In genomic region chr13:55487578-55488498, GRCm38 (mm10) we compare ENCODE assay signal across 8 mouse cellular contexts. TPM values are rescaled to one million over a fixed set of nuclear protein-coding genes. Genes with fewer than 3 reads are reported as not detected.
A peak's percentile ranks its signal among the peaks of the same experiment; 100 is the strongest.
DNase-seq lines count a peak whose midpoint lies in the region; ATAC-seq and TF ChIP-seq lines count a peak whose summit lies in the region.

Gene Dbn1, minus strand, starts transcription at chr13:55488111.

- H3K36me3 ChIP-seq in lung, embryonic 14.5 days (ENCODE audit: insufficient read depth): peaks cover 6% of the 10 kb centered on the region; the same call in 1 of the 2 replicates
- peaks cover 2% of the 10 kb centered on the region; the same call in 1 of the 2 replicates for H3K36me3 ChIP-seq in kidney, embryonic 15.5 days
- H3K36me3 ChIP-seq in liver, embryonic 14.5 days (replicated peaks; ENCODE audit: control insufficient read depth, insufficient read depth, low read depth): no peaks in the 10 kb centered on the region
- peaks cover 4% of the 10 kb centered on the region; the same call in 1 of the 2 replicates for H3K36me3 ChIP-seq in neural tube, embryonic 15.5 days

- H3K27ac ChIP-seq in lung, embryonic 14.5 days (ENCODE audit: low read depth): peak within 1 kb of the TSS; percentile 93
- peak within 1 kb of the TSS; percentile 87 for H3K27ac ChIP-seq in kidney, embryonic 15.5 days
- no peak within 1 kb of the TSS for H3K27ac ChIP-seq in liver, embryonic 14.5 days
- H3K27ac ChIP-seq in neural tube, embryonic 15.5 days (replicated peaks): peak within 1 kb of the TSS; percentile 98

- peaks cover 19% of the 10 kb centered on the region for H3K4me1 ChIP-seq in lung, embryonic 14.5 days (ENCODE audit: insufficient read depth)
- H3K4me1 ChIP-seq in kidney, embryonic 15.5 days: peaks cover 48% of the 10 kb centered on the region
- no peaks in the 10 kb centered on the region; a peak in 1 of 4 replicates for H3K4me1 ChIP-seq in liver, embryonic 14.5 days (replicated peaks; ENCODE audit: control insufficient read depth in 2 of 2, insufficient read depth in 2 of 2, low read length in 1 of 2)
- H3K4me1 ChIP-seq in neural tube, embryonic 15.5 days: peaks cover 52% of the 10 kb centered on the region

- WGBS in lung, embryonic 14.5 days: under 1% methylated on average over 57 of the region's 83 CpGs
- WGBS in kidney, embryonic 15.5 days: under 1% methylated on average over 63 of the region's 83 CpGs
- 2% methylated on average over 49 of the region's 83 CpGs for WGBS in liver, embryonic 14.5 days (ENCODE audit: insufficient replicate concordance)
- WGBS in neural tube, embryonic 15.5 days: 2% methylated on average over 41 of the region's 83 CpGs

- peak within 1 kb of the TSS; percentile 90 for H3K4me2 ChIP-seq in lung, embryonic 14.5 days
- H3K4me2 ChIP-seq in kidney, embryonic 15.5 days: peak within 1 kb of the TSS; percentile 91
- peak within 1 kb of the TSS; percentile 61 for H3K4me2 ChIP-seq in liver, embryonic 14.5 days (ENCODE audit: low read depth)
- H3K4me2 ChIP-seq in neural tube, embryonic 15.5 days: peak within 1 kb of the TSS; percentile 96

- H3K9me3 ChIP-seq in lung, embryonic 14.5 days (ENCODE audit: low read depth, low read length): no peaks in the 10 kb centered on the region
- no peaks in the 10 kb centered on the region for H3K9me3 ChIP-seq in kidney, embryonic 15.5 days (replicated peaks)
- H3K9me3 ChIP-seq in liver, embryonic 14.5 days (ENCODE audit: control insufficient read depth, low read length): no peaks in the 10 kb centered on the region
- no peaks in the 10 kb centered on the region for H3K9me3 ChIP-seq in neural tube, embryonic 15.5 days (replicated peaks)

- no peak for TF ChIP-seq EP300 in liver, embryonic 14.5 days (IDR thresholded peaks at IDR 0.05; ENCODE audit: low read depth)

- H3K4me3 ChIP-seq in lung, embryonic 14.5 days (ENCODE audit: low read depth, low read length): peak within 1 kb of the TSS; percentile 93
- peak within 1 kb of the TSS; percentile 68 for H3K4me3 ChIP-seq in kidney, embryonic 15.5 days (replicated peaks)
- H3K4me3 ChIP-seq in liver, embryonic 14.5 days (ENCODE audit: insufficient read depth in 1 of 2, low read depth in 2 of 2, low read length in 2 of 2): peak within 1 kb of the TSS; percentile 52 to 55
- H3K4me3 ChIP-seq in neural tube, embryonic 15.5 days (replicated peaks): peak within 1 kb of the TSS; percentile 83

- ATAC-seq in lung, embryonic 14.5 days (ENCODE audit: insufficient read depth): peak; percentile 83
- peak; percentile 86 for ATAC-seq in kidney, embryonic 15.5 days (replicated peaks; ENCODE audit: low FRiP score)
- peak; percentile 43; the same call in 1 of the 2 replicates for ATAC-seq in liver, embryonic 14.5 days (ENCODE audit: insufficient read depth)
- ATAC-seq in neural tube, embryonic 15.5 days (ENCODE audit: low FRiP score): peak; percentile 86
- ATAC-seq in monocyte, adult 5-6 weeks (replicated peaks; ENCODE audit: insufficient number of reproducible peaks, low FRiP score, low TSS enrichment, poor library complexity, severe bottlenecking): no peak

- H3K27me3 ChIP-seq in lung, embryonic 14.5 days (ENCODE audit: insufficient read depth, low read length): no peaks in the 10 kb centered on the region
- no peaks in the 10 kb centered on the region for H3K27me3 ChIP-seq in kidney, embryonic 15.5 days
- peaks cover 51% of the 10 kb centered on the region for H3K27me3 ChIP-seq in liver, embryonic 14.5 days (ENCODE audit: control insufficient read depth, insufficient read depth, low read length)
- H3K27me3 ChIP-seq in neural tube, embryonic 15.5 days (replicated peaks): no peaks in the 10 kb centered on the region

- peak; percentile 83 for DNase-seq in lung, embryonic 14.5 days
- no peak for DNase-seq in lung, postnatal 25 days (ENCODE audit: low spot score)
- DNase-seq in adrenal gland, postnatal 36 days: peak; percentile 52 to 73
- DNase-seq in gastrocnemius, postnatal 25 days: peak; percentile 70
- DNase-seq in liver, embryonic 14.5 days (ENCODE audit: low read depth in 3 of 3, low spot score in 3 of 3): no peak

- H3K9ac ChIP-seq in lung, embryonic 14.5 days: peak within 1 kb of the TSS; percentile 99
- peak within 1 kb of the TSS; percentile 91 for H3K9ac ChIP-seq in kidney, embryonic 15.5 days
- peak within 1 kb of the TSS; percentile 31 for H3K9ac ChIP-seq in liver, embryonic 14.5 days (replicated peaks)
- peak within 1 kb of the TSS; percentile 100 for H3K9ac ChIP-seq in neural tube, embryonic 15.5 days (replicated peaks)

- TF ChIP-seq CTCF in lung, embryonic 14.5 days (IDR thresholded peaks at IDR 0.05; ENCODE audit: low read depth): no peak
- no peak for TF ChIP-seq CTCF in liver, embryonic 14.5 days (IDR thresholded peaks at IDR 0.05; ENCODE audit: low read depth)

RNA-seq across cellular contexts. Expression of gene Dbn1, which starts in this region (rescaled TPM):
- 135 and 153 TPM in 2 replicates for polyA plus RNA-seq in lung, embryonic 14.5 days (2014; fragmentation: Nextera tagmentation; extraction: Ambion mirVana)
- 10 to 100 TPM; 16.0 to 18.0 TPM for total RNA-seq in adrenal gland, postnatal 36 days (2021)
- 10 to 100 TPM; 10.3 to 16.1 TPM for total RNA-seq in gastrocnemius, postnatal 25 days (2021)
- polyA plus RNA-seq in kidney, embryonic 15.5 days (2015; fragmentation: Nextera tagmentation; extraction: Ambion mirVana): 168 and 193 TPM in 2 replicates
- 5.1 and 5.3 TPM in 2 replicates for polyA plus RNA-seq in liver, embryonic 14.5 days (2012; rRNA removed)
- 3.7 and 4.1 TPM in 2 replicates for polyA plus RNA-seq in liver, embryonic 14.5 days (2014; fragmentation: Nextera tagmentation; extraction: Ambion mirVana)
- polyA plus RNA-seq in neural tube, embryonic 15.5 days (2015; fragmentation: Nextera tagmentation; extraction: Ambion mirVana): 389 and 450 TPM in 2 replicates
- total RNA-seq in monocyte, adult 5-6 weeks (2017): 0.58 TPM in 1 of 3 replicates, not detected in the others

Comparison
In these comparisons a context has a peak if more than half of its experiments do, and no peak if none do; other contexts are left out.
1. RNA of gene Dbn1 (polyA plus RNA-seq): 389 to 450 TPM in neural tube, embryonic 15.5 days, 168 to 193 TPM in kidney, embryonic 15.5 days and 135 to 153 TPM in lung, embryonic 14.5 days; 3.7 to 5.3 TPM in liver, embryonic 14.5 days; every median in the first group is over 10 times any median in the second.
2. DNase-seq: peak in lung, embryonic 14.5 days (single experiment), adrenal gland, postnatal 36 days (2 of 2) and gastrocnemius, postnatal 25 days (single experiment); none in lung, postnatal 25 days (single experiment) and liver, embryonic 14.5 days (0 of 3).
3. H3K9ac ChIP-seq: peak in every context shown above with its lines; median percentile 100 in neural tube, embryonic 15.5 days; 99 in lung, embryonic 14.5 days; 91 in kidney, embryonic 15.5 days; 31 in liver, embryonic 14.5 days.
4. Peak in every context shown above with its lines, with median percentiles within 50 percentile points of each other: H3K4me2 ChIP-seq and H3K4me3 ChIP-seq.